Mouse (Mus musculus): ENCODE measurements around the gene Slk. TPM values are rescaled to one million over a fixed set of nuclear protein-coding genes. Genes with fewer than 3 reads are reported as not detected.

The Slk gene
- polyA plus RNA-seq, 1 experiment from 2014 or later, result 14.6 TPM

DNA sequence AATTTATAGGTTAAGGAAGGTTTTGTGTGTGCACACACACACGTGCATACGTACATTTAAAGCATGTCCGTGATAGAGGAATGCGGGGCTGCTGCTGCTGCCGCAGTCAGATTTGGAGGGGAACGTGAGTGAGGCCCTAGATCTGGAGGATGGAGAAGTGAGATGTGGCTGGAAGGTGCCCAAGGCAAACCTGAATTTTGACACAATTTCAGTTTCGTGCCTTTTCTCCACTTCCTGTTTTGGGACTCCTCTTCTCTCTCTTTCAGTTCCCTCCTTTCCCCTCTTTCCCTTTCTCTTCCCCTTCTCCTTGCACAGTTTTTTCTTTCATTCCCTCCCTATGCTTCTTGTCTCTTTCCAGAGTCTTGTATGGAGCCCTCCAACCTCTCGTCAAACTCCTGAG, 42.0 kb downstream of the Slk start:
- H3K4me2 ChIP-seq (replicated peaks; ENCODE audit: low read depth, low read length), result no peak overlapping the region
- WGBS, result 80% methylated on average over 8 of the region's 8 CpGs
- H3K27ac ChIP-seq (ENCODE audit: low read length), result no peak overlapping the region
- no peaks in the 10 kb centered on the region for H3K9me3 ChIP-seq (ENCODE audit: low read length)
- no peak overlapping the region for H3K9ac ChIP-seq (replicated peaks; ENCODE audit: low read depth)
- H3K4me3 ChIP-seq (ENCODE audit: low read depth, low read length), result no peak overlapping the region
- H3K27me3 ChIP-seq (replicated peaks; ENCODE audit: insufficient read depth, low read length), result no peaks in the 10 kb centered on the region
- no peaks in the 10 kb centered on the region for H3K4me1 ChIP-seq (ENCODE audit: insufficient read depth, low read depth, low read length)
- DNase-seq (ENCODE audit: low spot score) (peak; percentile 10), ATAC-seq (no peak)
- peaks cover 50% of the 10 kb centered on the region; the same call in 1 of the 2 replicates for H3K36me3 ChIP-seq (ENCODE audit: insufficient read depth, low read length)
- no peak for TF ChIP-seq CTCF (IDR thresholded peaks at IDR 0.05)
- no peak for TF ChIP-seq EP300 (IDR thresholded peaks at IDR 0.05)

- DNase-seq (ENCODE audit: low spot score) (no peak), ATAC-seq (no peak)
- H3K36me3 ChIP-seq (ENCODE audit: insufficient read depth, low read length), result peaks cover 30% of the 10 kb centered on the region; the same call in 1 of the 2 replicates
- H3K27ac ChIP-seq (ENCODE audit: low read length), result no peak overlapping the region
- WGBS, result 68% methylated on average over 10 of the region's 10 CpGs
- H3K4me2 ChIP-seq (replicated peaks; ENCODE audit: low read depth, low read length), result no peak overlapping the region
- TF ChIP-seq CTCF (IDR thresholded peaks at IDR 0.05) (no peak), EP300 (IDR thresholded peaks at IDR 0.05) (no peak)
- no peak overlapping the region for H3K4me3 ChIP-seq (ENCODE audit: low read depth, low read length)
- H3K4me1 ChIP-seq (ENCODE audit: insufficient read depth, low read depth, low read length), result no peaks in the 10 kb centered on the region
- no peaks in the 10 kb centered on the region for H3K9me3 ChIP-seq (ENCODE audit: low read length)
- no peaks in the 10 kb centered on the region for H3K27me3 ChIP-seq (replicated peaks; ENCODE audit: insufficient read depth, low read length)
- no peak overlapping the region for H3K9ac ChIP-seq (replicated peaks; ENCODE audit: low read depth)
Observed at GRCm38 (mm10) chr19:47624940-47625711, 45.6 kb downstream of the Slk start.

- Histone ChIP-seq H3K27me3 (replicated peaks; ENCODE audit: insufficient read depth, low read length) (no peaks in the 10 kb centered on the region), H3K4me1 (ENCODE audit: insufficient read depth, low read depth, low read length) (no peaks in the 10 kb centered on the region), H3K27ac (ENCODE audit: low read length) (no peak overlapping the region), H3K4me3 (ENCODE audit: low read depth, low read length) (no peak overlapping the region), H3K4me2 (replicated peaks; ENCODE audit: low read depth, low read length) (no peak overlapping the region), H3K9me3 (ENCODE audit: low read length) (no peaks in the 10 kb centered on the region), H3K36me3 (ENCODE audit: insufficient read depth, low read length) (peaks cover 21% of the 10 kb centered on the region; the same call in 1 of the 2 replicates), H3K9ac (replicated peaks; ENCODE audit: low read depth) (no peak overlapping the region)
- no peak for TF ChIP-seq CTCF (IDR thresholded peaks at IDR 0.05)
- TF ChIP-seq EP300 (IDR thresholded peaks at IDR 0.05), result no peak
- no peak for DNase-seq (ENCODE audit: low spot score)
- WGBS, result 93% methylated on average over 10 of the region's 10 CpGs
- ATAC-seq, result no peak
Observed at GRCm38 (mm10) chr19:47627450-47627849, 48.0 kb downstream of the Slk start.

DNA sequence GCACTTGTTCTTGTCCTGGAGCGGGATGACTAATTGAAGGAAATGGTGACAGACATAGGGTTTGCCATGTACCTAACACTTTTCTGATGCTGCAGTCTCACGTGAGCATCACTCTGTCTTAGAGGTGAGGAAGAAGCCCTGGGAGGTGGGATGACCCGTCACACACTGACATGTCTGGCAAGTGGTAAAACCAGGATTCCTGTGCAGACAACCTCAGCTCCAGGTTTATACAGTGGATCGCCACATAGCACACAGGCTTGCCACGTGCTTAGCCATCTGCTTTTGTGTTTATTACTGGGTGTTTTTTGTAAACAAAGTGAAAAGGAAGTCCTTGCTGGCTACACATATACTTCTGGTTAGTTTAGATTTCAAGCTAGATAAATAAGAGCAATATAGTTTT, 49.6 kb downstream of the Slk start:
- Histone ChIP-seq H3K27ac (ENCODE audit: low read length) (no peak overlapping the region), H3K4me1 (ENCODE audit: insufficient read depth, low read depth, low read length) (no peaks in the 10 kb centered on the region), H3K4me2 (replicated peaks; ENCODE audit: low read depth, low read length) (no peak overlapping the region), H3K27me3 (replicated peaks; ENCODE audit: insufficient read depth, low read length) (no peaks in the 10 kb centered on the region), H3K9me3 (ENCODE audit: low read length) (no peaks in the 10 kb centered on the region), H3K4me3 (ENCODE audit: low read depth, low read length) (no peak overlapping the region), H3K9ac (replicated peaks; ENCODE audit: low read depth) (no peak overlapping the region), H3K36me3 (ENCODE audit: insufficient read depth, low read length) (peaks cover 13% of the 10 kb centered on the region; the same call in 1 of the 2 replicates)
- ATAC-seq (no peak), DNase-seq (ENCODE audit: low spot score) (no peak)
- TF ChIP-seq EP300 (IDR thresholded peaks at IDR 0.05) (no peak), CTCF (IDR thresholded peaks at IDR 0.05) (no peak)
- WGBS, result 59% methylated on average over 5 of the region's 5 CpGs

DNA sequence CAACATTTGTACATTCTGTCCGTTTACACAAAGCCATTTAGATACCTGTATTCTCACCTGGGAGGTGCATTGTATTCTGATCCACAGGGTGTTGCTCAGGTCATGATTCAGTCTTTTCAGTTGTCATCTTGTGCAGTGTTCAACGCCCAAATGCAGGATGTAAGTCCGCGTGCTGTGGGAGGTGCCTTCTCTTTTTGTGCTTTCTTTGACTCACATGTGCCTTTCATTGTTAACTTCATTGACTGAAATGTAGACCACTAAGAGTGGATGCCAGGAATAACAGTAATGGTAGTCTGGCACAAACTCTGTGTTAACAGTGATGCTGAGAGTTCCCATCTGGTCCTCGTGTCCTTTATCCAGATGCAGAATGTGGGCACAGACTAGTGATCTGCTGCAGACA, 50.9 kb downstream of the Slk start:
- WGBS, result 72% methylated on average over 5 of the region's 5 CpGs
- Histone ChIP-seq H3K27ac (ENCODE audit: low read length) (no peak overlapping the region), H3K4me3 (ENCODE audit: low read depth, low read length) (no peak overlapping the region), H3K4me1 (ENCODE audit: insufficient read depth, low read depth, low read length) (no peaks in the 10 kb centered on the region), H3K9me3 (ENCODE audit: low read length) (no peaks in the 10 kb centered on the region), H3K36me3 (ENCODE audit: insufficient read depth, low read length) (peaks cover 9% of the 10 kb centered on the region; the same call in 1 of the 2 replicates), H3K4me2 (replicated peaks; ENCODE audit: low read depth, low read length) (no peak overlapping the region), H3K9ac (replicated peaks; ENCODE audit: low read depth) (no peak overlapping the region), H3K27me3 (replicated peaks; ENCODE audit: insufficient read depth, low read length) (no peaks in the 10 kb centered on the region)
- no peak for TF ChIP-seq CTCF (IDR thresholded peaks at IDR 0.05)
- no peak for TF ChIP-seq EP300 (IDR thresholded peaks at IDR 0.05)
- ATAC-seq (no peak), DNase-seq (ENCODE audit: low spot score) (no peak)

GRCm38 (mm10) chr19:47631799-47632198, 52.3 kb downstream of the Slk start:
- no peak for DNase-seq (ENCODE audit: low spot score)
- 96% methylated on average over 5 of the region's 5 CpGs for WGBS
- peaks cover 11% of the 10 kb centered on the region; the same call in 1 of the 2 replicates for H3K36me3 ChIP-seq (ENCODE audit: insufficient read depth, low read length)

More at GRCm38 (mm10) chr19:47631799-47632198, 52.3 kb downstream of the Slk start:
- H3K4me2 ChIP-seq (replicated peaks; ENCODE audit: low read depth, low read length), result no peak overlapping the region
- no peak for ATAC-seq
- TF ChIP-seq EP300 (IDR thresholded peaks at IDR 0.05), result no peak
- no peak for TF ChIP-seq CTCF (IDR thresholded peaks at IDR 0.05)
- H3K27me3 ChIP-seq (replicated peaks; ENCODE audit: insufficient read depth, low read length), result no peaks in the 10 kb centered on the region
- no peaks in the 10 kb centered on the region for H3K9me3 ChIP-seq (ENCODE audit: low read length)
- no peak overlapping the region for H3K27ac ChIP-seq (ENCODE audit: low read length)
- H3K4me3 ChIP-seq (ENCODE audit: low read depth, low read length), result no peak overlapping the region
- H3K4me1 ChIP-seq (ENCODE audit: insufficient read depth, low read depth, low read length), result no peaks in the 10 kb centered on the region
- H3K9ac ChIP-seq (replicated peaks; ENCODE audit: low read depth), result no peak overlapping the region

Measured in lung, postnatal 0 days (tissue).